Mouse (Mus musculus): Measurements from ENCODE around the gene Eya2. TPM values are rescaled to one million over a fixed set of nuclear protein-coding genes. Genes with fewer than 3 reads are reported as not detected.

Gene Eya2
- polyA plus RNA-seq, 1 experiment from 2014 or later: 0.76 TPM

- Histone ChIP-seq H3K4me1 (ENCODE audit: control insufficient read depth in 2 of 2, insufficient read depth in 2 of 2, low read length in 2 of 2) (peaks cover 0 to 6% of the 10 kb centered on the region in 2 experiments; a peak in 3 of 4 replicates), H3K4me2 (ENCODE audit: low read length) (no peak overlapping the region), H3K27me3 (ENCODE audit: control insufficient read depth, insufficient read depth, low read length) (no peaks in the 10 kb centered on the region), H3K27ac (replicated peaks in 1 of 2; ENCODE audit: control insufficient read depth in 1 of 2, insufficient read depth in 1 of 2, low read depth in 2 of 2, low read length in 2 of 2) (no peak overlapping the region), H3K9me3 (ENCODE audit: control insufficient read depth, low read length) (no peaks in the 10 kb centered on the region), H3K36me3 (ENCODE audit: control insufficient read depth, insufficient read depth, low read length) (peaks cover 59% of the 10 kb centered on the region), H3K4me3 (ENCODE audit: control insufficient read depth in 1 of 2, insufficient read depth in 1 of 2, low read depth in 1 of 2, low read length in 2 of 2) (no peak overlapping the region), H3K9ac (ENCODE audit: low read length) (no peak overlapping the region)
- ATAC-seq (ENCODE audit: insufficient number of reproducible peaks, insufficient read depth, low FRiP score, low read depth): no peak
- 34% methylated on average over 5 of the region's 5 CpGs for WGBS
Measured at GRCm38 (mm10) chr2:165782324-165782723, 187.5 kb downstream of the Eya2 start.

GRCm38 (mm10) chr2:165785312-165786036, 190.6 kb downstream of the Eya2 start:
- H3K27ac ChIP-seq (replicated peaks in 1 of 2; ENCODE audit: control insufficient read depth in 1 of 2, insufficient read depth in 1 of 2, low read depth in 2 of 2, low read length in 2 of 2): no peak overlapping the region
- peaks cover 83% of the 10 kb centered on the region for H3K36me3 ChIP-seq (ENCODE audit: control insufficient read depth, insufficient read depth, low read length)
- no peaks in the 10 kb centered on the region for H3K27me3 ChIP-seq (ENCODE audit: control insufficient read depth, insufficient read depth, low read length)
- no peak overlapping the region for H3K4me3 ChIP-seq (ENCODE audit: control insufficient read depth in 1 of 2, insufficient read depth in 1 of 2, low read depth in 1 of 2, low read length in 2 of 2)
- H3K4me2 ChIP-seq (ENCODE audit: low read length): no peak overlapping the region
- no peak overlapping the region for H3K9ac ChIP-seq (ENCODE audit: low read length)
- 87% methylated on average over 20 of the region's 20 CpGs for WGBS
- peaks cover 5 to 14% of the 10 kb centered on the region in 2 experiments; a peak in 3 of 4 replicates for H3K4me1 ChIP-seq (ENCODE audit: control insufficient read depth in 2 of 2, insufficient read depth in 2 of 2, low read length in 2 of 2)
- ATAC-seq (ENCODE audit: insufficient number of reproducible peaks, insufficient read depth, low FRiP score, low read depth): no peak
- H3K9me3 ChIP-seq (ENCODE audit: control insufficient read depth, low read length): no peaks in the 10 kb centered on the region

GRCm38 (mm10) chr2:165786467-165786866, 191.6 kb downstream of the Eya2 start:
- no peak overlapping the region for H3K9ac ChIP-seq (ENCODE audit: low read length)
- no peak overlapping the region for H3K4me3 ChIP-seq (ENCODE audit: control insufficient read depth in 1 of 2, insufficient read depth in 1 of 2, low read depth in 1 of 2, low read length in 2 of 2)
- H3K4me2 ChIP-seq (ENCODE audit: low read length): no peak overlapping the region
- no peaks in the 10 kb centered on the region for H3K9me3 ChIP-seq (ENCODE audit: control insufficient read depth, low read length)
- peaks cover 90% of the 10 kb centered on the region for H3K36me3 ChIP-seq (ENCODE audit: control insufficient read depth, insufficient read depth, low read length)
- peaks cover 5 to 14% of the 10 kb centered on the region in 2 experiments; a peak in 3 of 4 replicates for H3K4me1 ChIP-seq (ENCODE audit: control insufficient read depth in 2 of 2, insufficient read depth in 2 of 2, low read length in 2 of 2)
- no peak for ATAC-seq (ENCODE audit: insufficient number of reproducible peaks, insufficient read depth, low FRiP score, low read depth)
- WGBS: 79% methylated on average over 1 of the region's 1 CpGs
- no peaks in the 10 kb centered on the region for H3K27me3 ChIP-seq (ENCODE audit: control insufficient read depth, insufficient read depth, low read length)
- H3K27ac ChIP-seq (replicated peaks in 1 of 2; ENCODE audit: control insufficient read depth in 1 of 2, insufficient read depth in 1 of 2, low read depth in 2 of 2, low read length in 2 of 2): no peak overlapping the region

GRCm38 (mm10) chr2:165788005-165788404, 193.2 kb downstream of the Eya2 start:
- Histone ChIP-seq H3K9me3 (ENCODE audit: control insufficient read depth, low read length) (no peaks in the 10 kb centered on the region), H3K27ac (replicated peaks in 1 of 2; ENCODE audit: control insufficient read depth in 1 of 2, insufficient read depth in 1 of 2, low read depth in 2 of 2, low read length in 2 of 2) (peak overlapping the region; percentile 57 to 80; a peak in 3 of 4 replicates), H3K4me1 (ENCODE audit: control insufficient read depth in 2 of 2, insufficient read depth in 2 of 2, low read length in 2 of 2) (peaks cover 10 to 21% of the 10 kb centered on the region in 2 experiments; a peak in 3 of 4 replicates), H3K36me3 (ENCODE audit: control insufficient read depth, insufficient read depth, low read length) (peaks cover 91% of the 10 kb centered on the region), H3K9ac (ENCODE audit: low read length) (no peak overlapping the region), H3K4me2 (ENCODE audit: low read length) (no peak overlapping the region), H3K27me3 (ENCODE audit: control insufficient read depth, insufficient read depth, low read length) (no peaks in the 10 kb centered on the region), H3K4me3 (ENCODE audit: control insufficient read depth in 1 of 2, insufficient read depth in 1 of 2, low read depth in 1 of 2, low read length in 2 of 2) (no peak overlapping the region)
- WGBS: 22% methylated on average over 11 of the region's 11 CpGs
- ATAC-seq (ENCODE audit: insufficient number of reproducible peaks, insufficient read depth, low FRiP score, low read depth): peak; percentile 59; the same call in 1 of the 2 replicates

- H3K27me3 ChIP-seq (ENCODE audit: control insufficient read depth, insufficient read depth, low read length): no peaks in the 10 kb centered on the region
- no peak overlapping the region for H3K4me3 ChIP-seq (ENCODE audit: control insufficient read depth in 1 of 2, insufficient read depth in 1 of 2, low read depth in 1 of 2, low read length in 2 of 2)
- no peaks in the 10 kb centered on the region for H3K9me3 ChIP-seq (ENCODE audit: control insufficient read depth, low read length)
- WGBS: 94% methylated on average over 9 of the region's 9 CpGs
- peak overlapping the region in 1 of 2 experiments; percentile 80; a peak in 1 of 4 replicates for H3K27ac ChIP-seq (replicated peaks in 1 of 2; ENCODE audit: control insufficient read depth in 1 of 2, insufficient read depth in 1 of 2, low read depth in 2 of 2, low read length in 2 of 2)
- H3K36me3 ChIP-seq (ENCODE audit: control insufficient read depth, insufficient read depth, low read length): peaks cover 91% of the 10 kb centered on the region
- no peak overlapping the region for H3K9ac ChIP-seq (ENCODE audit: low read length)
- peaks cover 10 to 23% of the 10 kb centered on the region in 2 experiments; a peak in 3 of 4 replicates for H3K4me1 ChIP-seq (ENCODE audit: control insufficient read depth in 2 of 2, insufficient read depth in 2 of 2, low read length in 2 of 2)
- H3K4me2 ChIP-seq (ENCODE audit: low read length): no peak overlapping the region
- no peak for ATAC-seq (ENCODE audit: insufficient number of reproducible peaks, insufficient read depth, low FRiP score, low read depth)
Measured at GRCm38 (mm10) chr2:165788796-165789195, 194.0 kb downstream of the Eya2 start.

GRCm38 (mm10) chr2:165789667-165790066, 194.8 kb downstream of the Eya2 start:
- H3K27me3 ChIP-seq (ENCODE audit: control insufficient read depth, insufficient read depth, low read length): no peaks in the 10 kb centered on the region
- WGBS: 97% methylated on average over 3 of the region's 3 CpGs
- no peak overlapping the region for H3K4me3 ChIP-seq (ENCODE audit: control insufficient read depth in 1 of 2, insufficient read depth in 1 of 2, low read depth in 1 of 2, low read length in 2 of 2)
- no peak overlapping the region for H3K4me2 ChIP-seq (ENCODE audit: low read length)
- H3K9ac ChIP-seq (ENCODE audit: low read length): no peak overlapping the region
- H3K36me3 ChIP-seq (ENCODE audit: control insufficient read depth, insufficient read depth, low read length): peaks cover 91% of the 10 kb centered on the region
- no peak for ATAC-seq (ENCODE audit: insufficient number of reproducible peaks, insufficient read depth, low FRiP score, low read depth)
- no peaks in the 10 kb centered on the region for H3K9me3 ChIP-seq (ENCODE audit: control insufficient read depth, low read length)
- peaks cover 10 to 23% of the 10 kb centered on the region in 2 experiments; a peak in 3 of 4 replicates for H3K4me1 ChIP-seq (ENCODE audit: control insufficient read depth in 2 of 2, insufficient read depth in 2 of 2, low read length in 2 of 2)
- no peak overlapping the region for H3K27ac ChIP-seq (replicated peaks in 1 of 2; ENCODE audit: control insufficient read depth in 1 of 2, insufficient read depth in 1 of 2, low read depth in 2 of 2, low read length in 2 of 2)

GRCm38 (mm10) chr2:165791026-165791425, 196.2 kb downstream of the Eya2 start:
- ATAC-seq (ENCODE audit: insufficient number of reproducible peaks, insufficient read depth, low FRiP score, low read depth): no peak
- H3K27ac ChIP-seq (replicated peaks in 1 of 2; ENCODE audit: control insufficient read depth in 1 of 2, insufficient read depth in 1 of 2, low read depth in 2 of 2, low read length in 2 of 2): no peak overlapping the region

More at GRCm38 (mm10) chr2:165791026-165791425, 196.2 kb downstream of the Eya2 start:
- Histone ChIP-seq H3K36me3 (ENCODE audit: control insufficient read depth, insufficient read depth, low read length) (peaks cover 88% of the 10 kb centered on the region), H3K9me3 (ENCODE audit: control insufficient read depth, low read length) (no peaks in the 10 kb centered on the region), H3K4me3 (ENCODE audit: control insufficient read depth in 1 of 2, insufficient read depth in 1 of 2, low read depth in 1 of 2, low read length in 2 of 2) (no peak overlapping the region), H3K27me3 (ENCODE audit: control insufficient read depth, insufficient read depth, low read length) (no peaks in the 10 kb centered on the region), H3K4me1 (ENCODE audit: control insufficient read depth in 2 of 2, insufficient read depth in 2 of 2, low read length in 2 of 2) (peaks cover 10 to 23% of the 10 kb centered on the region in 2 experiments; a peak in 3 of 4 replicates), H3K9ac (ENCODE audit: low read length) (no peak overlapping the region), H3K4me2 (ENCODE audit: low read length) (no peak overlapping the region)
- WGBS: 66% methylated on average over 7 of the region's 7 CpGs

Measured in heart, embryonic 14.5 days (tissue).